Mouse (Mus musculus) brown adipose tissue, adult 24 weeks (tissue): ENCODE measurements around the gene Ankrd63. TPM values are rescaled to one million over a fixed set of nuclear protein-coding genes. Genes with fewer than 3 reads are reported as not detected.

Experiments
- H3K27ac ChIP-seq: fragments of 200-500 bp; replicated peaks from 2 replicates; pipeline ENCODE4 v1.5.1; 2012; ENCODE audit warnings: low read depth, mild to moderate bottlenecking, low read length
- H3K4me1 ChIP-seq: fragments of 200-500 bp; 2 replicates; pipeline ENCODE4 v1.6.1; 2012; ENCODE audit warnings: low read length, mixed read lengths; ENCODE audit not compliant: control insufficient read depth, insufficient read depth, insufficient read length
- H3K4me3 ChIP-seq: fragments of 200-500 bp; 2 replicates; pipeline ENCODE4 v1.5.1; 2012; ENCODE audit warnings: low read depth, mild to moderate bottlenecking, low read length, moderate library complexity; ENCODE audit not compliant: insufficient read depth
- polyA plus RNA-seq: library from polyadenylated mRNA; stranded (reverse); fragments of >200 nt; gene quantifications from 2 replicates; pipeline ENCODE4 v1.2.4, GENCODE M21; 2012; ENCODE audit not compliant: missing spikeins, insufficient read depth, insufficient read length

Gene Ankrd63
- polyA plus RNA-seq, 1 experiment: not detected

GRCm38 (mm10) chr2:118686693-118687092 lies 17.1 kb downstream of the Ankrd63 start:
- Histone ChIP-seq H3K27ac (no peak overlapping the region), H3K4me1 (no peaks in the 10 kb centered on the region), H3K4me3 (no peak overlapping the region)

GRCm38 (mm10) chr2:118685088-118685487 lies 18.7 kb downstream of the Ankrd63 start:
- no peak overlapping the region for H3K27ac ChIP-seq
- no peaks in the 10 kb centered on the region for H3K4me1 ChIP-seq
- no peak overlapping the region for H3K4me3 ChIP-seq

- Histone ChIP-seq H3K27ac (no peak overlapping the region), H3K4me3 (no peak overlapping the region), H3K4me1 (no peaks in the 10 kb centered on the region)
Observed at GRCm38 (mm10) chr2:118682544-118683260, 21.1 kb downstream of the Ankrd63 start.

- H3K4me3 ChIP-seq: no peak overlapping the region
- no peak overlapping the region for H3K27ac ChIP-seq
- H3K4me1 ChIP-seq: no peaks in the 10 kb centered on the region
Observed at GRCm38 (mm10) chr2:118680926-118681325, 22.8 kb downstream of the Ankrd63 start.

GRCm38 (mm10) chr2:118679577-118679976 lies 24.2 kb downstream of the Ankrd63 start:
- Histone ChIP-seq H3K4me3 (no peak overlapping the region), H3K4me1 (no peaks in the 10 kb centered on the region), H3K27ac (no peak overlapping the region)

- no peaks in the 10 kb centered on the region for H3K4me1 ChIP-seq
- H3K27ac ChIP-seq: no peak overlapping the region
- peak overlapping the region; percentile 54; the same call in 1 of the 2 replicates for H3K4me3 ChIP-seq
Observed at GRCm38 (mm10) chr2:118677817-118678216, 25.9 kb downstream of the Ankrd63 start.

- no peak overlapping the region for H3K27ac ChIP-seq
Observed at GRCm38 (mm10) chr2:118676839-118677741, 26.7 kb downstream of the Ankrd63 start.

GRCm38 (mm10) chr2:118674500-118674899 lies 29.3 kb downstream of the Ankrd63 start:
- Histone ChIP-seq H3K27ac (no peak overlapping the region), H3K4me1 (no peaks in the 10 kb centered on the region), H3K4me3 (no peak overlapping the region)

More at GRCm38 (mm10) chr2:118676839-118677741, 26.7 kb downstream of the Ankrd63 start:
- Histone ChIP-seq H3K4me1 (no peaks in the 10 kb centered on the region), H3K4me3 (peak overlapping the region; percentile 54)

GRCm38 (mm10) chr2:118673686-118674465 lies 29.9 kb downstream of the Ankrd63 start:
- Histone ChIP-seq H3K4me3 (no peak overlapping the region), H3K4me1 (no peaks in the 10 kb centered on the region), H3K27ac (no peak overlapping the region)

GRCm38 (mm10) chr2:118671728-118672127 lies 32.0 kb downstream of the Ankrd63 start:
- Histone ChIP-seq H3K4me1 (no peaks in the 10 kb centered on the region), H3K4me3 (no peak overlapping the region), H3K27ac (no peak overlapping the region)

- Histone ChIP-seq H3K4me1 (no peaks in the 10 kb centered on the region), H3K27ac (no peak overlapping the region), H3K4me3 (no peak overlapping the region)
Observed at GRCm38 (mm10) chr2:118669785-118670184, 34.0 kb downstream of the Ankrd63 start.

GRCm38 (mm10) chr2:118669245-118669644 lies 34.5 kb downstream of the Ankrd63 start:
- no peak overlapping the region for H3K4me3 ChIP-seq
- no peak overlapping the region for H3K27ac ChIP-seq
- no peaks in the 10 kb centered on the region for H3K4me1 ChIP-seq

- Histone ChIP-seq H3K4me1 (no peaks in the 10 kb centered on the region; the same call in 1 of the 2 replicates), H3K27ac (no peak overlapping the region), H3K4me3 (no peak overlapping the region)
Observed at GRCm38 (mm10) chr2:118667181-118667580, 36.6 kb downstream of the Ankrd63 start.

- Histone ChIP-seq H3K4me1 (no peaks in the 10 kb centered on the region; the same call in 1 of the 2 replicates), H3K27ac (no peak overlapping the region), H3K4me3 (no peak overlapping the region)
Observed at GRCm38 (mm10) chr2:118665616-118666015, 38.1 kb downstream of the Ankrd63 start.
